Comparison of ENCODE assay signal across 8 mouse cellular contexts in the genomic region with DNA sequence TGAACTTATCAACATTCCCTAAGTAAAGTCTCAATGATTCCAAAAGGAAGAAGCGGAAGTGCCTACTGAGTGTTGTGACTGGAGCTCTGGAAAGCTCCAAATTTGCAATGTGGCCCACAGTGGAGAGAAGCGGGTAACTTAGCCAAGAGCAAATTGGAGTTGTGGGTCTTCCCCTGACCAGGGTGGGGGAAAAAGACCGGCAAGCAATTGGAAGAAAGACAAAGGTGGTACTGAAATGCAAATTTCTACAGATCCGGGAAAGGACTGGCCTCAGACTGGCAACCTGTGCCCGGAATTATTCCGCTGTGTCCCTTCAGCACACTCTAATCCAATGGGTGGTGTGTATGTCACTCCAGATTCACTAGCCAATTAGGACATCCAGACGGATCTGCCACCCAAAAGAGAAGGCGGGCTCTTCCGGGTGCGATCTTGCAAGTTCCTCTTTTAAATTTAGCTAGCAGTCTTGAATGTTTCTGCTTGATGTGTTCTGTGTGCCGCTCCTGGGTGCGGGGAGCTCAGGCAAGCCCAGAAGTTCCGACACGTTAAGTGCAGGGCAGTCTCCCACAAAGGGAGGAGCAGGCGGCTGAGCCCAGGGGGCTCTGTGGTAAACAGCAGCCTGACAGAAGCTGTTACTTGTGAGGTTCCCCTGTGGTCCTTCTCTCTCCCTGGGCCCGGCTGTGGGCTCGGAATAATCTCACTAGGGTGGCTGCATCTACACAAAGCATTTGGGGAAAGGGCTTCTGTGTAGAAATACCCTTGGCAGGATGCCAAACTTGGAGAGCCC. TPM values are rescaled to one million over a fixed set of nuclear protein-coding genes. Genes with fewer than 3 reads are reported as not detected.
DNase-seq lines count a peak whose midpoint lies in the region; ATAC-seq and TF ChIP-seq lines count a peak whose summit lies in the region.

No protein-coding gene starts in this region.

- peak overlapping the region; percentile 61 for H3K4me3 ChIP-seq in cortical plate, adult 2 months (ENCODE audit: insufficient read depth, low read length)
- H3K4me3 ChIP-seq in gastrocnemius, adult 2 months = peak overlapping the region; percentile 74
- peak overlapping the region; percentile 59 for H3K4me3 ChIP-seq in hindbrain, embryonic 16.5 days (ENCODE audit: low read length)

- H3K9ac ChIP-seq in hindbrain, embryonic 16.5 days (ENCODE audit: low read depth, low read length) = peak overlapping the region; percentile 78

- H3K9me3 ChIP-seq in hindbrain, embryonic 16.5 days (ENCODE audit: control insufficient read depth, low read length) = no peaks in the 10 kb centered on the region

- no peak for TF ChIP-seq CTCF in cortical plate, adult 2 months (IDR thresholded peaks at IDR 0.05; ENCODE audit: extremely low read depth, insufficient read depth, low read length)
- TF ChIP-seq CTCF in gastrocnemius, adult 2 months (IDR thresholded peaks at IDR 0.05) = no peak

- no peaks in the 10 kb centered on the region; the same call in none of the 2 replicates for H3K27me3 ChIP-seq in hindbrain, embryonic 16.5 days (replicated peaks; ENCODE audit: control insufficient read depth, insufficient read depth, low read length)

- peak; percentile 77 for TF ChIP-seq POLR2A in cortical plate, adult 2 months (IDR thresholded peaks at IDR 0.05; ENCODE audit: extremely low read depth, insufficient read depth, low read length)

- intact Hi-C loops in gastrocnemius, adult 2 months (cut with DNase I) = no loop called here

- peak; percentile 100 for ATAC-seq in hindbrain, embryonic 16.5 days

- DNase-seq in adipocyte (ENCODE audit: low spot score) = peak; percentile 80
- peak; percentile 83 for DNase-seq in gastrocnemius, adult 2 months
- DNase-seq in left cerebral cortex, adult 11 months (ENCODE audit: low spot score) = peak; percentile 87
- peak; percentile 93 for DNase-seq in lung, postnatal 36 days
- peak; percentile 96 for DNase-seq in retina, postnatal 1 day
- DNase-seq in thymus, postnatal 4 days = peak; percentile 75

- no peaks in the 10 kb centered on the region for H3K36me3 ChIP-seq in hindbrain, embryonic 16.5 days (ENCODE audit: control insufficient read depth, insufficient read depth, low read length)

- H3K4me2 ChIP-seq in hindbrain, embryonic 16.5 days (ENCODE audit: low read length) = peak overlapping the region; percentile 74

- H3K27ac ChIP-seq in cortical plate, adult 2 months (ENCODE audit: insufficient read depth, low read length) = peak overlapping the region; percentile 66; the same call in 1 of the 2 replicates
- H3K27ac ChIP-seq in gastrocnemius, adult 2 months = peak overlapping the region; percentile 93
- peak overlapping the region; percentile 84 for H3K27ac ChIP-seq in hindbrain, embryonic 16.5 days (ENCODE audit: low read depth, low read length)

- WGBS in hindbrain, embryonic 16.5 days = 2% methylated on average over 17 of the region's 17 CpGs

- H3K4me1 ChIP-seq in cortical plate, adult 2 months (ENCODE audit: control insufficient read depth, insufficient read depth, low read length) = no peaks in the 10 kb centered on the region
- H3K4me1 ChIP-seq in hindbrain, embryonic 16.5 days (ENCODE audit: control insufficient read depth, insufficient read depth, low read depth, low read length) = no peaks in the 10 kb centered on the region

RNA-seq across cellular contexts. Expression of a gene that starts 25.3 kb away (rescaled TPM):
- polyA plus RNA-seq in cortical plate, adult 2 months (2012; rRNA removed) = 1.4 and 1.8 TPM in 2 replicates
- under 1 TPM; 0.31 to 0.69 TPM for total RNA-seq in gastrocnemius, adult 2 months (2021)
- 0.88 and 0.96 TPM in 2 replicates for polyA plus RNA-seq in hindbrain, embryonic 16.5 days (2015; fragmentation: Nextera tagmentation; extraction: Ambion mirVana)

RNA-seq across cellular contexts. Expression of a gene that starts 25.4 kb away (rescaled TPM):
- polyA plus RNA-seq in cortical plate, adult 2 months (2012; rRNA removed) = 61.7 and 62.3 TPM in 2 replicates
- total RNA-seq in gastrocnemius, adult 2 months (2021) = 10 to 100 TPM; 46.2 to 46.8 TPM
- polyA plus RNA-seq in hindbrain, embryonic 16.5 days (2015; fragmentation: Nextera tagmentation; extraction: Ambion mirVana) = 40.1 and 51.3 TPM in 2 replicates

RNA-seq across cellular contexts. Expression of a gene that starts 39.5 kb away (rescaled TPM):
- polyA plus RNA-seq in cortical plate, adult 2 months (2012; rRNA removed) = 1.5 and 2.0 TPM in 2 replicates
- total RNA-seq in gastrocnemius, adult 2 months (2021) = 1 to 10 TPM; 5.0 to 6.8 TPM
- polyA plus RNA-seq in hindbrain, embryonic 16.5 days (2015; fragmentation: Nextera tagmentation; extraction: Ambion mirVana) = 11.0 and 12.4 TPM in 2 replicates

RNA-seq across cellular contexts. Expression of a gene that starts 49.0 kb away (rescaled TPM):
- 1.6 and 2.2 TPM in 2 replicates for polyA plus RNA-seq in cortical plate, adult 2 months (2012; rRNA removed)
- total RNA-seq in gastrocnemius, adult 2 months (2021) = 1 to 10 TPM in 1 of 2 experiments, under 1 TPM in 1; 0.75 to 1.4 TPM
- 14.5 and 19.8 TPM in 2 replicates for polyA plus RNA-seq in hindbrain, embryonic 16.5 days (2015; fragmentation: Nextera tagmentation; extraction: Ambion mirVana)

Comparison
In these comparisons a context has a peak if more than half of its experiments do, and no peak if none do; other contexts are left out.
1. Peak in every context shown above with its lines: DNase-seq, ATAC-seq, H3K4me3 ChIP-seq and H3K27ac ChIP-seq.